Mouse (Mus musculus) cerebellum, adult 11 months (tissue): ENCODE measurements around the gene Haus8.
A peak's percentile ranks its signal among the peaks of the same experiment; 100 is the strongest.
"Not testable (repeated sequence)": the region's sequence is repeated elsewhere in the genome, so short reads cannot be mapped to it uniquely, and the experiment has no call there.

Experiments used
- DNase-seq: peaks from one replicate; pipeline ENCODE4 v3.0.0; 2022

Haus8 gene

DNA sequence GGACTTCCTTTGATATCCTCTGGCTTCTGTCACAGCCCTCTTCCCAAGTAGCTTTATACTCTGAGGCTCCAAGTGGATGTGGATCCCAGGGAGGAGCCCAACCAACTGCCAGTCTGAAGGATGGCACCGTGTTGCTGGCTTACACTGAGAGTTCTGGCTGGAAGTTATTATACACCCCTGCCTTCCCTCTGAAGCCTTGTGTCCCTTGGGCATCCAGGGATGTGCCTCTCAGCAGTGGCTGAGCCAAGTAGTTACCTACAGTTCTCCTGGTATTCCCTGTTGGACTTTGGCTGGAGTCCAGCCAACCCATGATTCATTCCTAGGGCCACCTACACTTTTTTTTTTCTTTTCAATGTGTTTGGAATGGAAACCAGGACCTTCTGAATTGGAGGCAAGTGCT lies 9.0 kb upstream of the Haus8 start:
- not testable (repeated sequence) for DNase-seq

- not testable (repeated sequence) for DNase-seq
Measured at GRCm38 (mm10) chr8:71279409-71279808, 6.7 kb upstream of the Haus8 start.

DNA sequence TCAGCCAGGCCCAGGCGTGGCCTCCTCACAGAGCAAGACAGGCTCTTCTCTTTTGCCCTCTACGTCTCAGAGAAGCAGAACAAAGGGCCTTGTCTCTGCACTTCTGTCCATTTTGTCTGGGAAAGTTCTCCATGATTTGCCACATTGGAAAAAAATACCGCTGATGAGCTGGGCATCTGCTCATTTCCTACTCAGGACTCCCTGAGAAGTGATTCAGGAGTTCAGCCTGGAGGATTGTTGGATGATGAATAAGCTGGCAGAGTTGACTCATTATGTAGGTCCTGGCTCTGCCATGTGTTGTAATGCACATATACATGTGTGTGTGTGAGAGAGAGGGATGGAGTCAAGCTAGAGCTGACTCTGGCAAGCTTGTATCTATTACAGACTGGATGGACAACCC lies 3.4 kb upstream of the Haus8 start:
- no peak for DNase-seq

DNA sequence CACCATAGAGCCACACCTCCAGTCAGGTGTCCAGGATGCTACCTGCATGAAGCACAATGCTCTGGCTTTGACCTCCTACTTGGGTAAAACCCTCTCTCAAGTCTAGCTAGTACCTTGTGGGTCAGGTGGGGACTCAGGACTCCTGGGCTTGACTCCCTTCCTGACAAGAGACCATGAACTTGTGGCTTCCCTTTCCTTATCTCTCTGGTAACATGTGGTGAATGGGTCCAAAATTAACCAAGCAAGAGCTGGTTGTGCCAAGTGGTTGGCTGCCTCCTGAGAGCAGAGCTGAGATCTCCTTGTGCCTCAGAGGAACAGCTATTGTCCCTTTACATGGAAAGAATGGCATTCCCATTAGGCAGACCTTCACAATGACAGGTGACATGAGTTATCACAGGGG lies 1.7 kb upstream of the Haus8 start:
- no peak for DNase-seq

DNA sequence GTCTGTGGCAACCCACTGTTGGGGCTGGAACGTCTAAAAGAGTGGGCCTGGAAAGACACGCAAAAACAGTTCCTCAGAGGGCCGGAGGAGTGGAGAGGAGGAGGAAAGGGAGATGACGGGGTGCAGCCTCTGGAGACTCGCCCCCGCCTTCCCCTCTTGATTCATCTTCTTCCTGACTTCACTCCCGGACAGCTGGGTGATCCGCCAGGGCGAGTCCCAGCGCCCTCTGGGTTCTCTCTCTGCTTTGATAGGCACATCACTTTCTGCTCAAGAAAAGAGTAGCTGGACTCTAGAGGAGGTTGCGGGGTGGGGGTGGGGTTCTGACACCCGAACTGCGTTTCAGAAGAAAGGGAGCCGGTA lies 397 bp upstream of the Haus8 start:
- no peak for DNase-seq

DNA sequence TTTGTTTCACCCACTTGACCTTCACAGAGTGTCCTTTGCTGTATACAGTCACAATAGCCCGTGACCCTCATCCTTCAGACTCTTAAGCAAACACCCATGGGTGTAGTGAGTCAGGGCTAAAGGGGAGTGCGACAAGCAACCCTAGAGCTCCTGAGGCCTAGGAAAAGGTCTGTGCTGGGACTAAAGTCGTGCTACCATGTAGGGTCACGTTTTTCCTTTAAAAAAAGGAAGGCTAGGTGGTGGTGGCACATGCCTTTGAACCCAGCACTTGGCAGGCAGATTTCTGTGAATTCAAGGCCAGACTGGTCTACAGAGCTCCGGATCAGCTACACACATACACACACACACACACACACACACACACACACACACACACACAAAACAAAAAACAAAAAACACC lies 1.1 kb downstream of the Haus8 start:
- no peak for DNase-seq

DNA sequence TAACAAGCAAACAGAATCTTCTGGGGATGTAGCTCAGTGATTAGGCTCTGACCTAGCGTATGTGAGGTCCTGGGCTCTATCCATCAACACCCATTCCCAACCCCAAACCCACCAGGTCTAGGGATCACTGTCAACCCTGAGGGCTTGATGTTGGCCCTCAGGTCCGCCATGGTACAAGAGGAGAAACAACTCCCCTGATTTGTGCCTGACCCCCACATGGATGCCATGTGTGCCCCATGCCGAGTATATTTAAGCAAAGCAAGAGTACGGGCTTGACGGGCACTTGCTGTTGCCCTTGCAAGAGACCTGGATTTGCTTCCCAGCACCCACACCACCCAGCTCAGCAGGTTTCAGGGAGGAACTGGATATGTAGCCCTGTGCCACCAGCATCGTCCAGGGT lies 4.4 kb downstream of the Haus8 start:
- DNase-seq = not testable (repeated sequence)

DNA sequence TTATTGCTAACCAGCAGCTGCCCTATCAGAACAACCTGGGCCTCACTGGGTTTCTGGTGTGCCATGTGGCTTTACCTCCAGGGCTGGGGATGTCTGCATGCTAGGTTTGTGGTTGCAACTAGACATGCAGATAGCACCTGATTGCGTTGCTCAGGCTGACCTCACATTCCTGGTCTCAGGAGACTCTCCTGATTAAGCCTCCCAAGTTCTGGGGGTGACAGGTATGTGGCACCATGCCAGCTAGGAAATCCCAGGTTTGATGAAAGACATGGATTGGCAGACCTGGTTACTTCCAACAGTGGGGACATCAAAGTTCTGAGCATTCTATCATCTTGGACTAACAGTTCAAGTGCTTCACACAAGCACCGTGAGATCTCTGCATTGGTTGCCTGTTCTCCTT lies 5.0 kb downstream of the Haus8 start:
- no peak for DNase-seq

GRCm38 (mm10) chr8:71261234-71261633 lies 11.5 kb downstream of the Haus8 start:
- DNase-seq = no peak

DNA sequence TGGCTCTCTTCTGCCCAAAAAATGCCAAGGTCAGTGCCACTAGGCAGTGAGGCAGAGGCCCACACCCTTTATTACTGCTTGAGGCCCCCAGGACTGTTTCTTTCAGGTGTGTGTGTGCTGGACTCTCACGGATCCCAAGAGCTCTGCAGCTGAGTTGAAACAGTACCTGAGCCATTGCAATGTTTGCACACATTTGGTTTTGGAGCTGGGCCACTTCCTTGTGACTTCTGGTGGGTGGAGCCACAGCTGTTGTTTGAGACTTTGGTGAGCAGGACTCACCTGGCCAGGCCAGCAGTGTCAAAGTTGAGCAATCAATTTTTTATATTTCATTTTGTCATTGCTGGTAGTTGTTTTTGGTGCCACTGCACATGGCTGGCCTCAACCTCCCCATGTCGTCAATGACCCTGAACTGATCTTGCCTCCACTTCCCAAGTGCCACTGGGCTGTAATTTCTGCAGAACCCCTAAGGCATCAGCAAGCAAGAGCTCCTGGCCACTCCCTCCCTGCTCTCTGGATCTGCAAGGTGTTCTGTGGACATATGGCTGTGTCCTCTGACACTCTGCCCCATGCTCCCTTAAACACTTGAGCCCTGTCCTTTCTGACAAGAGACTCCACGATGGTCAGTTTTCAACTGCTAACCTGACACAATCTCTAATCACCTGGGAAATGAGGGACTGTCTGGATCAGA lies 16.0 kb downstream of the Haus8 start:
- DNase-seq = no peak

DNA sequence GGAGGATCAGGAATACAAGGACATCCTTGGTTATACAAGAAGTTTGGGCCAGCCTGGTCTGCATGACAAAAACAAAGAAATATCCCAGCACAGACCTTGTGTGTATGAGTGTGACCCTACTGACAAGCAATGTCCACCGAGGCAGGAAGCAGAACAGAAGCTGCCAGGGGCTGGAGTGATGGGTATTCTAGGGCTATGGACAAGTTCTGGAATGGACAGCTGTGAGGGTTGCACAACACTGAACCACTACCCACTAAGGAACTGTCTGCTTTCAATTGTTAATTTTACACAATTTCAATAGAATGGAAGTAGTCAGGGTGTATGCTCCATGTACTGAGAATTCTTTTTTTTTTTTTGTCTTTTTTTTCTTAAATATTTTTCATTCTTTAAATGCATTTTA lies 24.5 kb downstream of the Haus8 start:
- no peak for DNase-seq

- no peak for DNase-seq
Measured at GRCm38 (mm10) chr8:71242757-71243156, 30.0 kb downstream of the Haus8 start.

DNA sequence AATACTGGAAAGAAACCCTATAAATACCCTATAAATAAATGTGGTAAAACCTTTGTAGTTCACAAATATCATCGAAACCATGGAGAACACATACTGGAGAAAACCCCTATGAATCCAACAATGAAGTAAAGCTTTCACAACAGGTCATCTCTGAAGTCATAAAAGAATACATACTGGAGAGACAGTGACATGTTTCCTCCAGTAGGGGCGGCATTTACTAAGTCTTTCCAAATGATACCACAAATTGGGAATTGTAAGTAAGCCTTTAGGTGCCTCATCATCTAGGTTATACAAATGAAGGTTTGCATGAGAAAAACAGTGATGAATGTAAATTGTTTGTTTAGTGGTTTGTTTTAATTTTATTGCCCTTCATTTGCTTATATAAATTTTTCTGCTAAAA lies 48.2 kb downstream of the Haus8 start:
- no peak for DNase-seq

DNA sequence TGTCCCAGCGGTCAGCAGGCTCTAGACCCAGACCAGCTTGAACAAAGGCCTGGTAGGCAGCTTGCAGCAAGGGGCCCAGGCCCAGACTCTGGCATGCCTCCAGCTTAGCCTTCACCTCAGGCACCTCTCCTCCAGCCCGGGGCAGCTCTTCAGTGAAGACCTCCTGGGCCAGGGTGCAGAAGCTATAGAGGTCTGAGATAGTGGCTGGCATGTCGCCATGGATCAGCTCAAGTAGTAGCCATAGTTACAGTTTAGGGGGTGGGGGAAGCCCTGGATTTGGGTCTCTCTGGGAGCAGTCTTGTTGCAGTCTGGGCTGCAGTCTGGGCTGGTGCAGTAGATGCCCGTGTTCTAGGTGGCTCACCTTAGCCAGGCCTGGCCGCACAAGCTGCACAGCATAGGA lies 58.5 kb downstream of the Haus8 start:
- DNase-seq = not testable (repeated sequence)

GRCm38 (mm10) chr8:71205541-71205967 lies 67.2 kb downstream of the Haus8 start:
- peak; percentile 17 for DNase-seq
